Mouse (Mus musculus) spleen, adult 2 months (tissue): ENCODE measurements around the gene H2-T22. TPM values are rescaled to one million over a fixed set of nuclear protein-coding genes. Genes with fewer than 3 reads are reported as not detected.

ENCODE experiments used
- DNase-seq, 2 experiments: peaks; one replicate each; pipeline versions ENCODE4 v3.0.0 to v3.0.0-alpha.2; 2012 to 2021; ENCODE audit warnings: low spot score in 2 of 2, low read depth in 1 of 2
- H3K27ac ChIP-seq: fragments of 200-500 bp; 2 replicates; pipeline ENCODE4 v1.5.1; 2012; ENCODE audit warnings: low read length, inconsistent platforms; ENCODE audit not compliant: insufficient read depth
- H3K27me3 ChIP-seq: fragments of 200-500 bp; 2 replicates; pipeline ENCODE4 v1.6.1; 2012; ENCODE audit warnings: mild to moderate bottlenecking, moderate library complexity, low read length, inconsistent platforms; ENCODE audit not compliant: control insufficient read depth, insufficient read depth
- H3K36me3 ChIP-seq: fragments of 200-500 bp; 2 replicates; pipeline ENCODE4 v1.6.1; 2012; ENCODE audit warnings: mild to moderate bottlenecking, low read length, inconsistent platforms; ENCODE audit not compliant: control insufficient read depth, insufficient read depth
- H3K4me1 ChIP-seq: fragments of 200-500 bp; 2 replicates; pipeline ENCODE4 v1.6.1; 2011; ENCODE audit warnings: inconsistent platforms; ENCODE audit not compliant: control insufficient read depth, insufficient read depth, insufficient read length
- H3K4me3 ChIP-seq: fragments of 200-500 bp; 2 replicates; pipeline ENCODE4 v1.5.1; 2011; ENCODE audit warnings: mild to moderate bottlenecking, inconsistent platforms; ENCODE audit not compliant: insufficient read depth, insufficient read length; ENCODE audit errors: extremely low read depth
- CTCF ChIP-seq: fragments of 200-500 bp; IDR thresholded peaks from 2 replicates; pipeline ENCODE4 v1.5.1; 2011; ENCODE audit warnings: mild to moderate bottlenecking, inconsistent platforms; ENCODE audit not compliant: insufficient read depth, insufficient read length, insufficient replicate concordance; ENCODE audit errors: extremely low read depth
- POLR2A ChIP-seq: fragments of 200-500 bp; IDR thresholded peaks from 2 replicates; pipeline ENCODE4 v1.6.1; 2011; ENCODE audit warnings: low read depth, low read length, inconsistent platforms
- whole genome bisulfite sequencing: fragments of 180-500 bp; shearing (Covaris S2); methylation state at CpG from one replicate; pipeline ENCODE4 v1.1.7; 2018; 5-methylcytosine and 5-hydroxymethylcytosine counted together
- polyA plus RNA-seq: library from polyadenylated mRNA; depleted of rRNA; stranded (reverse); fragments of >200 nt; gene quantifications from 2 replicates; pipeline ENCODE4 v1.2.3, GENCODE M21; 2012

H2-T22 gene
- polyA plus RNA-seq, 1 experiment: 60.3 TPM

DNA sequence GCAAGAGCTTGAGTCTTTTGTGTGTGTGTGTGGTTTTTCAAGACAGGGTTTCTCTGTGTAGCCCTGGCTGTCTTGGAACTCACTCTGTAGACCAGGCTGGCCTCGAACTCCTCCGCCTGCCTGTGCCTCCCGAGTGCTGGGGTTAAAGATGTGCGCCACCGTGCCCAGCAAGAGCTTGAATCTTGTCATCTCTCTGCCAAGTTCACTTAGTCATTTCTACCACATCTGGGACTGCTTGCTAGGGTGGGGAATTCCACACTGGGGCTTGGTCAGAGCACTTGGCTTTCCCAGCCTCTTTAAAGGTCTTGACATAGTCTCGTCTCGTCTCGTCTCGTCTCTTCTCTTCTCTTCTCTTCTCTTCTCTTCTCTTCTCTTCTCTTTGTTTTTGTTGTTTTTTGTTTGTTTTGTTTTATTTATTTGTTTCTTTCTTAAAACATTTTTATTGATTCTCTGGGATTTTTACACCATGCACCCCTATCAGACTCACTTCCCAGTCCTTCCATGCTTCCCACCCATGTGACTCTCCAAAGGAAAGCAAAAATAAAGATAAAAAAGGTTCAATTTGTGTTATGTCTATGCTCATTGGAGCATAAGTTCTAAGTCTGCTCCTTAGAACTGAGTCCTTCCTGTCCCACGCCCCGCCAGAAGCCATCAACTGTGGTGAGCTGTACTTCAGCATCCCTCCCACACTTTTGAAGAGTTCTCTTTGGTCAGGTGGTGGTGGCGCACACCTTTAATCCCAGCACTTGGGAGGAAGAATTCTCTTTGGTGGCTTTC is 41.2 kb downstream of the H2-T22 start:
- Histone ChIP-seq H3K36me3 (peaks cover 7% of the 10 kb centered on the region), H3K27ac (peak overlapping the region; percentile 65), H3K4me1 (peaks cover 21% of the 10 kb centered on the region; the same call in 1 of the 2 replicates), H3K4me3 (no peak overlapping the region), H3K27me3 (no peaks in the 10 kb centered on the region)
- WGBS: 34% methylated on average over 12 of the region's 12 CpGs
- TF ChIP-seq POLR2A: no peak
- no peak for TF ChIP-seq CTCF
- DNase-seq: peak in 1 of 2 experiments; percentile 56

GRCm38 (mm10) chr17:36000349-36000748 is 42.2 kb downstream of the H2-T22 start:
- 53% methylated on average over 4 of the region's 4 CpGs for WGBS
- Histone ChIP-seq H3K27me3 (no peaks in the 10 kb centered on the region), H3K4me3 (no peak overlapping the region), H3K4me1 (peaks cover 22% of the 10 kb centered on the region; the same call in 1 of the 2 replicates), H3K27ac (peak overlapping the region; percentile 66), H3K36me3 (peaks cover 3% of the 10 kb centered on the region)
- TF ChIP-seq POLR2A (no peak), CTCF (no peak)
- no peak for DNase-seq

GRCm38 (mm10) chr17:35999356-35999755 is 43.2 kb downstream of the H2-T22 start:
- WGBS: 8% methylated on average over 7 of the region's 7 CpGs
- H3K27me3 ChIP-seq: no peaks in the 10 kb centered on the region
- peaks cover 23% of the 10 kb centered on the region; the same call in 1 of the 2 replicates for H3K4me1 ChIP-seq
- peak; percentile 67 to 83 for DNase-seq
- peak overlapping the region; percentile 58; the same call in 1 of the 2 replicates for H3K27ac ChIP-seq
- no peak for TF ChIP-seq POLR2A
- no peak for TF ChIP-seq CTCF
- H3K36me3 ChIP-seq: 0 out of 2 replicates have a peak, but pooled peaks cover 1% of the 10 kb centered on the region
- no peak overlapping the region for H3K4me3 ChIP-seq

- H3K4me1 ChIP-seq: peaks cover 23% of the 10 kb centered on the region; the same call in 1 of the 2 replicates
- H3K27me3 ChIP-seq: no peaks in the 10 kb centered on the region
- TF ChIP-seq CTCF: no peak
- no peak for TF ChIP-seq POLR2A
- H3K36me3 ChIP-seq: no peaks in the 10 kb centered on the region
- 7% methylated on average over 6 of the region's 6 CpGs for WGBS
- H3K4me3 ChIP-seq: peak overlapping the region; percentile 55
- DNase-seq: peak in 1 of 2 experiments; percentile 32
- peak overlapping the region; percentile 69 for H3K27ac ChIP-seq
Observed at GRCm38 (mm10) chr17:35998545-35999305, 43.8 kb downstream of the H2-T22 start.

GRCm38 (mm10) chr17:35997713-35998510 is 44.6 kb downstream of the H2-T22 start:
- H3K27ac ChIP-seq: peak overlapping the region; percentile 88
- DNase-seq: peak; percentile 55 to 78
- H3K4me3 ChIP-seq: peak overlapping the region; percentile 55
- H3K4me1 ChIP-seq: peaks cover 23% of the 10 kb centered on the region; the same call in 1 of the 2 replicates
- no peaks in the 10 kb centered on the region for H3K36me3 ChIP-seq
- no peak for TF ChIP-seq CTCF
- TF ChIP-seq POLR2A: peak; percentile 77
- H3K27me3 ChIP-seq: no peaks in the 10 kb centered on the region
- 19% methylated on average over 12 of the region's 12 CpGs for WGBS

GRCm38 (mm10) chr17:35996949-35997348 is 45.6 kb downstream of the H2-T22 start:
- H3K4me3 ChIP-seq: no peak overlapping the region
- no peaks in the 10 kb centered on the region for H3K27me3 ChIP-seq
- no peaks in the 10 kb centered on the region for H3K36me3 ChIP-seq
- peak; percentile 98 for DNase-seq
- TF ChIP-seq POLR2A: no peak
- TF ChIP-seq CTCF: peak; percentile 92; the same call in 1 of the 2 replicates
- peaks cover 21% of the 10 kb centered on the region; the same call in 1 of the 2 replicates for H3K4me1 ChIP-seq
- WGBS: under 1% methylated on average over 11 of the region's 11 CpGs
- H3K27ac ChIP-seq: peak overlapping the region; percentile 5; the same call in 1 of the 2 replicates
